Mouse (Mus musculus): ENCODE measurements around the gene Paqr7.

Paqr7 gene

GRCm38 (mm10) chr4:134505303-134505789 lies 8.8 kb downstream of the Paqr7 start:
- no peak for DNase-seq

GRCm38 (mm10) chr4:134505966-134506594 lies 9.6 kb downstream of the Paqr7 start:
- DNase-seq: no peak

- no peak for DNase-seq
Measured at GRCm38 (mm10) chr4:134506713-134507112, 10.2 kb downstream of the Paqr7 start.

GRCm38 (mm10) chr4:134510396-134510795 lies 13.9 kb downstream of the Paqr7 start:
- no peak for DNase-seq

- DNase-seq: peak; percentile 94
Measured at GRCm38 (mm10) chr4:134510845-134511411, 14.4 kb downstream of the Paqr7 start, which contains the start of gene Aunip. Gene Aunip, plus strand, starts transcription at chr4:134510999.

GRCm38 (mm10) chr4:134511730-134512129 lies 15.2 kb downstream of the Paqr7 start:
- DNase-seq: no peak

GRCm38 (mm10) chr4:134512798-134513197 lies 16.3 kb downstream of the Paqr7 start:
- peak; percentile 83 for DNase-seq

- no peak for DNase-seq
Measured at GRCm38 (mm10) chr4:134514309-134514930, 17.9 kb downstream of the Paqr7 start.

GRCm38 (mm10) chr4:134515614-134516013 lies 19.1 kb downstream of the Paqr7 start:
- peak; percentile 38 for DNase-seq

- no peak for DNase-seq
Measured at GRCm38 (mm10) chr4:134516981-134517380, 20.5 kb downstream of the Paqr7 start.

GRCm38 (mm10) chr4:134517719-134518118 lies 21.2 kb downstream of the Paqr7 start:
- no peak for DNase-seq

- no peak for DNase-seq
Measured at GRCm38 (mm10) chr4:134518541-134518940, 22.0 kb downstream of the Paqr7 start.

GRCm38 (mm10) chr4:134519281-134519680 lies 22.8 kb downstream of the Paqr7 start:
- DNase-seq: no peak

- DNase-seq: no peak
Measured at GRCm38 (mm10) chr4:134523447-134523846, 26.9 kb downstream of the Paqr7 start.

- DNase-seq: no peak
Measured at GRCm38 (mm10) chr4:134525806-134526205, 29.3 kb downstream of the Paqr7 start.

- no peak for DNase-seq
Measured at GRCm38 (mm10) chr4:134526220-134526619, 29.7 kb downstream of the Paqr7 start.

- DNase-seq: no peak
Measured at GRCm38 (mm10) chr4:134532928-134533327, 36.4 kb downstream of the Paqr7 start.

- no peak for DNase-seq
Measured at GRCm38 (mm10) chr4:134533421-134533820, 36.9 kb downstream of the Paqr7 start.

- DNase-seq: peak; percentile 82
Measured at GRCm38 (mm10) chr4:134534124-134534886, 37.8 kb downstream of the Paqr7 start.

GRCm38 (mm10) chr4:134534932-134535786 lies 38.7 kb downstream of the Paqr7 start, which contains the start of gene Mtfr1l:
Gene Mtfr1l, minus strand, starts transcription at chr4:134535387.
- peak; percentile 98 for DNase-seq

GRCm38 (mm10) chr4:134535787-134536151 lies 39.3 kb downstream of the Paqr7 start:
- DNase-seq: no peak

- DNase-seq: no peak
Measured at GRCm38 (mm10) chr4:134538997-134539580, 42.6 kb downstream of the Paqr7 start.
